Mouse (Mus musculus) heart, adult 2 months (tissue): ENCODE data around the gene Lrrc45. TPM values are rescaled to one million over a fixed set of nuclear protein-coding genes. Genes with fewer than 3 reads are reported as not detected.
A peak's percentile ranks its signal among the peaks of the same experiment; 100 is the strongest.
"Not testable (repeated sequence)": the region's sequence is repeated elsewhere in the genome, so short reads cannot be mapped to it uniquely, and the experiment has no call there.

Experiments
- DNase-seq, 2 experiments: peaks; one replicate each; pipeline ENCODE4 v3.0.0; 2021
- H3K27ac ChIP-seq: fragments of 200-600 bp; 2 replicates; pipeline ENCODE4 v1.8.1; 2022
- H3K27me3 ChIP-seq: fragments of 200-500 bp; 2 replicates; pipeline ENCODE4 v1.6.1; 2012; ENCODE audit warnings: mild to moderate bottlenecking, low read length, inconsistent platforms, mixed read lengths; ENCODE audit not compliant: control insufficient read depth, insufficient read depth
- H3K36me3 ChIP-seq: fragments of 200-500 bp; 2 replicates; pipeline ENCODE4 v1.6.1; 2012; ENCODE audit warnings: low read length, inconsistent platforms; ENCODE audit not compliant: control insufficient read depth, insufficient read depth
- H3K4me1 ChIP-seq: fragments of 200-500 bp; 2 replicates; pipeline ENCODE4 v1.6.1; 2011; ENCODE audit warnings: low read length; ENCODE audit not compliant: control insufficient read depth, insufficient read depth
- H3K4me3 ChIP-seq: fragments of 200-600 bp; 2 replicates; pipeline ENCODE4 v1.8.1; 2022
- H3K79me2 ChIP-seq: fragments of 200-500 bp; replicated peaks from 2 replicates; pipeline ENCODE4 v1.6.1; 2012; ENCODE audit warnings: mild to moderate bottlenecking, inconsistent platforms, low read length, moderate library complexity, mixed read lengths; ENCODE audit not compliant: control insufficient read depth, insufficient read depth
- H3K9ac ChIP-seq: fragments of 200-500 bp; 2 replicates; pipeline ENCODE4 v1.6.1; 2012; ENCODE audit warnings: low read depth, mild to moderate bottlenecking, control low read depth, inconsistent platforms, low read length, mixed read lengths
- CTCF ChIP-seq: fragments of 200-600 bp; IDR thresholded peaks from 2 replicates; pipeline ENCODE4 v1.8.1; 2022; ENCODE audit warnings: antibody characterized with exemption, mild to moderate bottlenecking, moderate library complexity
- EP300 ChIP-seq: fragments of 200-500 bp; IDR thresholded peaks from 2 replicates; pipeline ENCODE4 v1.6.1; 2011; ENCODE audit warnings: low read depth, low read length, control low read depth; ENCODE audit not compliant: insufficient read depth
- POLR2A ChIP-seq: fragments of 200-500 bp; IDR thresholded peaks from 2 replicates; pipeline ENCODE4 v1.6.1; 2011; ENCODE audit warnings: mild to moderate bottlenecking, low read depth, low read length, control low read depth; ENCODE audit not compliant: insufficient read depth
- WGBS: fragments of 180-500 bp; shearing (Covaris S2); methylation state at CpG from one replicate; pipeline ENCODE4 v1.1.7; 2018; 5-methylcytosine and 5-hydroxymethylcytosine counted together
- intact Hi-C: fragments of 180-260 bp; cut with DNase I; formaldehyde crosslinking; loops from one replicate; pipeline ENCODE4 v1.15.1; 2025
- polyA plus RNA-seq: library from polyadenylated mRNA; depleted of rRNA; stranded (reverse); fragments of >200 nt; gene quantifications from 2 replicates; pipeline ENCODE4 v1.2.3, GENCODE M21; 2012
- total RNA-seq, 2 experiments: library from RNA; stranded (reverse); gene quantifications; 2 replicates each; pipeline ENCODE4 v1.2.3; 2021

Lrrc45 gene
- total and polyA plus RNA-seq, 3 experiments: 4.2 to 12.7 (median 4.5) TPM

GRCm38 (mm10) chr11:120727564-120727963 is 13.8 kb downstream of the Lrrc45 start:
- no peak overlapping the region for H3K4me3 ChIP-seq
- no peak for TF ChIP-seq POLR2A

DNA sequence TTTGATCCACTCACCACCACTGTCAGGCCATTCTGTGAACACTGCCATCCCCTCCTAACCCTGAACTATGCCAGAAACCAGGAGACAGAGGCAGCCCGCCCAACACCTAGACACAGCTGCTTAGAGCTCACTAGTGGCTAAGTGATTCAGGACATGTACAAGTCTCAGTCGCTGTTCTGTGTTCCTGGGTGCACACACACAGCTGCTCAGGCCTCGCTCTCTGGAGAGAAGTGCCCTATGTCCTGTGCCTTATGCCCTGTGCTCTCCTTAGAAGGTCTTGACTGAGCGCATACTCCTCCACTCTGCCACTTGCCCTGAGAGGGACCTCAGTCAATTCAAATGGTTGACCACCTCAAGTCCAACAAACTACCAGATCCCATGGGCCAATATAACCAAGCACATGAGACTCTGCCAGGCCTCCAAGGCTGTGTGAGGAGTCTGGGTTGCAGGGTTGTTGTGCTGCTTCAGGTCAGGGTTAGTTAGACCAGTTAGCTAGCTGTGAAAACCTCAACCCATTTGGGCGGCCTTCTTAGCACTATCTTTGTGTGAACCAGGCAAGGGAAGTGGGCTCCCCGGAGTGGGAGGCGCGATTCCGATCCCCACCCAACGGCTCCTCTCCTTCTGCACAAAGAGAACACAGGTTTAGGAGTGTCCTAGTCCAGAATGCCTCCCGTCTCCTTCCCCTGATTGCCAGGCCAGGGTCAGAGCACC is 15.0 kb downstream of the Lrrc45 start:
- TF ChIP-seq POLR2A (no peak), CTCF (no peak), EP300 (no peak)
- no peak for DNase-seq
- Histone ChIP-seq H3K4me1 (peaks cover 16% of the 10 kb centered on the region), H3K27me3 (no peaks in the 10 kb centered on the region), H3K79me2 (no peaks in the 10 kb centered on the region), H3K4me3 (no peak overlapping the region), H3K9ac (no peak overlapping the region), H3K27ac (no peak overlapping the region), H3K36me3 (no peaks in the 10 kb centered on the region)
- 77% methylated on average over 11 of the region's 11 CpGs for whole genome bisulfite sequencing
- intact Hi-C loops: loop anchor here (10.0 kb wide), 1 partner anchor 316 kb away; no protein-coding TSS in a partner anchor

More at GRCm38 (mm10) chr11:120727564-120727963, 13.8 kb downstream of the Lrrc45 start:
- no peaks in the 10 kb centered on the region for H3K79me2 ChIP-seq
- no peaks in the 10 kb centered on the region for H3K27me3 ChIP-seq
- no peak overlapping the region for H3K27ac ChIP-seq
- intact Hi-C loops: loop anchor here (10.0 kb wide), 1 partner anchor 317 kb away; no protein-coding TSS in a partner anchor
- no peak for DNase-seq
- H3K4me1 ChIP-seq: peaks cover 9% of the 10 kb centered on the region
- 57% methylated on average over 12 of the region's 12 CpGs for WGBS
- no peak overlapping the region for H3K9ac ChIP-seq
- H3K36me3 ChIP-seq: no peaks in the 10 kb centered on the region

DNA sequence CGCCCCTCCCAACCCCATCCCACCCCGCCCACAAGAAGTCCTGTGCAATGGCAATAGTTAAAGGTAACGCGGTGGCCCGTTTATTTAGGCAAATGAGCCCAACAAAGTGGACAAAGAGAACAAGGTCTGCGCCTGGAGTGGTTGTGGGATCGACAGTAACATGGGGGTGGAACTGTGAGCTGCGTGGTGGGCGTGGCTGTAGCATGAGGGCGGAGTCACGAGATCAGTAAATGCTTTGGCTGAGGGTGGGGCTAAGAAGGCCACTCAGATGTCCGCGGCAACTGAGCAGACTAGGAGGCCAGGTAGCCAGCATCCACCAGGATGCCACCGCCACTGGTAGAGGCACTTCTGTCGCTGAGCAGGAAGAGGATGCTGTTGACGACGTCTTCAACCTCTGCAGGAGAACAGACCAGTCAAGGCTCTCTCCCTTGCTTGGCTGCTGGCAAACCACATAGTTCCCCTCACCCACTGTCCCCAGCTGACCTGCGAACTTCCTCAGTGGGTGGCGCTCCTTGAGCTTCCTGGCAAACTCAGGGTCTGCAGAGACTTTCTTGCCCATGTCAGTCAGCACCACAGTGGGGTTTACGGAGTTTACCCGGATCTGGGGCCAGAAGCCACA is 15.8 kb downstream of the Lrrc45 start:
- WGBS: 7% methylated on average over 18 of the region's 21 CpGs
- H3K27ac ChIP-seq, H3K9ac ChIP-seq, H3K36me3 ChIP-seq, H3K79me2 ChIP-seq, H3K4me3 ChIP-seq, H3K27me3 ChIP-seq: not testable (repeated sequence)
- intact Hi-C loops: loop anchor here (10.0 kb wide), 1 partner anchor 315 kb away; no protein-coding TSS in a partner anchor
- peak in 1 of 2 experiments; percentile 55 for DNase-seq
- H3K4me1 ChIP-seq: peaks cover 16% of the 10 kb centered on the region

DNA sequence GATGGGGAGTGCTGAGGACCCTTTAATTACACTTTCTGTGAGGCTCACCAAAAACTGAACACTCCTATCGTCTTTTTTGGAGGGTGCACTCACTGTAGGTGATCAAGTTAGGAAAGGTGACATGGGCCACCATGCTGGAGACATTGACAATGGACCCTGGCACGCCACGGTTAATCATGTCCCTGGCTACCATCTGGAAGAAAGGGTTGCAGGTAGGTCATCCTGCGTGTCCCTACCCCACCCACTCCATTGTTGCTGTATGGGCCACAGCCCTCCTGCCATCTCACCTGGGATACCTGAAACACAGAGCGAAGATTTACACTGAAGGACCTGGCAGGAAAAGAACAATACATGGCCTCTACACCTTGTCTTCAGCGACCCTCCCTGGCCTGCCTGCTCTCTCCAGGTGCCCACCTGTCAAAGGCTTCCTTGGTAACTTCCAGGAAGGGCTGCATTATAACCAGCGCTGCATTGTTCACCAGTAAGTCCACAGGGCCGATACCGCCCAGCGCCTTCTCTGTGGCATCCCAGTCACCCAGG is 16.7 kb downstream of the Lrrc45 start:
- 88% methylated on average over 10 of the region's 10 CpGs for WGBS
- Histone ChIP-seq H3K27me3 (no peaks in the 10 kb centered on the region), H3K4me3 (no peak overlapping the region), H3K9ac (no peak overlapping the region), H3K4me1 (peaks cover 16% of the 10 kb centered on the region), H3K36me3 (no peaks in the 10 kb centered on the region), H3K27ac (no peak overlapping the region), H3K79me2 (no peaks in the 10 kb centered on the region)
- intact Hi-C loops: no loop called here
- TF ChIP-seq CTCF (no peak), EP300 (no peak), POLR2A (no peak)
- DNase-seq: no peak

DNA sequence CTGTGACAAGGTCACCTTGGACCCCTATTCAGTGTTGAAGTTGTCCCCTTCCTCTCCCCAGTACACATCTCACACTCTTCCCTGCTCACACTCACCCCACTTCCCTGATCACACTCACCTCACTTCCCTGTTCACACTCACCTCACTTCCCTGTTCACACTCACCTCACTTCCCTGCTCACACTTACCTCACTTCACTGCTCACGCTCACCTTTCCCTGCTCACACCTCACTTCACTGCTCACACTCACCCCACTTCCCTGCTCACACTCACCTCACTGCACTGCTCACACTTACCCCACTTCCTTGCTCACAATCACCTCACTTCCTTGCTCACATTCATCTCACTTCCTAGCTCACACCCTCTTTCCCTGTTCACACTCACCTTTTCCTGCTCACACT is 17.7 kb downstream of the Lrrc45 start:
- Histone ChIP-seq H3K27ac (no peak overlapping the region), H3K79me2 (no peaks in the 10 kb centered on the region), H3K4me3 (no peak overlapping the region), H3K4me1 (peaks cover 16% of the 10 kb centered on the region), H3K9ac (no peak overlapping the region; the same call in 1 of the 2 replicates), H3K27me3 (no peaks in the 10 kb centered on the region), H3K36me3 (no peaks in the 10 kb centered on the region)
- intact Hi-C loops: no loop called here
- no peak for DNase-seq
- 88% methylated on average over 1 of the region's 1 CpGs for WGBS
- TF ChIP-seq CTCF: no peak
- no peak for TF ChIP-seq POLR2A
- TF ChIP-seq EP300: no peak
